Mouse (Mus musculus) heart, embryonic 11.5 days (tissue): ENCODE measurements at regions not wholly inside any gene's neighbourhood (a gene's known extent, or its start where the extent isn't known, plus 50 kb on each side); places are given as distances from the start of the nearest gene placed in this dataset.

Experiments used
- ATAC-seq: fragments of 200-750 bp; cut with Nextera tagmentation; replicated peaks from 2 replicates; pipeline ENCODE4 v1.8.0; 2017; ENCODE audit warnings: moderate library complexity; ENCODE audit not compliant: insufficient number of reproducible peaks, low FRiP score, low TSS enrichment
- H3K27ac ChIP-seq: fragments of 300-500 bp; sonication (generic); 2 replicates; pipeline ENCODE4 v1.5.1; 2014; ENCODE audit warnings: mild to moderate bottlenecking, low read depth, low read length
- H3K27me3 ChIP-seq: fragments of 300-500 bp; sonication (generic); 2 replicates; pipeline ENCODE4 v1.6.1; 2014; ENCODE audit warnings: mild to moderate bottlenecking, low read length, mixed read lengths; ENCODE audit not compliant: control insufficient read depth, insufficient read depth
- H3K36me3 ChIP-seq: fragments of 300-500 bp; sonication (generic); 2 replicates; pipeline ENCODE4 v1.6.1; 2014; ENCODE audit warnings: mild to moderate bottlenecking, low read length, moderate library complexity, mixed read lengths; ENCODE audit not compliant: control insufficient read depth, insufficient read depth
- H3K4me1 ChIP-seq: fragments of 300-500 bp; sonication (generic); 2 replicates; pipeline ENCODE4 v1.6.1; 2014; ENCODE audit warnings: low read length; ENCODE audit not compliant: control insufficient read depth, insufficient read depth
- H3K4me2 ChIP-seq: fragments of 300-500 bp; sonication (generic); 2 replicates; pipeline ENCODE4 v1.6.1; 2014; ENCODE audit warnings: mild to moderate bottlenecking, moderate library complexity
- H3K4me3 ChIP-seq: fragments of 300-500 bp; sonication (generic); 2 replicates; pipeline ENCODE4 v1.5.1; 2014; ENCODE audit warnings: low read depth, low read length
- H3K9ac ChIP-seq: fragments of 300-500 bp; sonication (generic); 2 replicates; pipeline ENCODE4 v1.6.1; 2014; ENCODE audit warnings: mild to moderate bottlenecking, low read depth, low read length, moderate library complexity
- H3K9me3 ChIP-seq: fragments of 300-500 bp; sonication (generic); replicated peaks from 2 replicates; pipeline ENCODE4 v1.6.1; 2016; ENCODE audit warnings: low read length; ENCODE audit not compliant: control insufficient read depth
- WGBS: fragments of 180-500 bp; shearing (Covaris S2); extraction: QIAGEN DNeasy Blood & Tissue Kit; methylation state at CpG from one replicate; pipeline ENCODE4 v1.1.7; 2014; ENCODE audit not compliant: insufficient replicate concordance; 5-methylcytosine and 5-hydroxymethylcytosine counted together

- H3K9me3 ChIP-seq: no peaks in the 10 kb centered on the region; the same call in 1 of the 2 replicates
- H3K4me3 ChIP-seq: no peak overlapping the region
- no peak overlapping the region for H3K27ac ChIP-seq
- 70% methylated on average over 13 of the region's 13 CpGs for WGBS
- no peak for ATAC-seq
- H3K27me3 ChIP-seq: no peaks in the 10 kb centered on the region
- H3K4me2 ChIP-seq: no peak overlapping the region
- no peak overlapping the region for H3K9ac ChIP-seq
- no peaks in the 10 kb centered on the region for H3K36me3 ChIP-seq
- H3K4me1 ChIP-seq: no peaks in the 10 kb centered on the region
Measured at GRCm38 (mm10) chr1:75612083-75612720, 66.1 kb downstream of the Slc4a3 start.

DNA sequence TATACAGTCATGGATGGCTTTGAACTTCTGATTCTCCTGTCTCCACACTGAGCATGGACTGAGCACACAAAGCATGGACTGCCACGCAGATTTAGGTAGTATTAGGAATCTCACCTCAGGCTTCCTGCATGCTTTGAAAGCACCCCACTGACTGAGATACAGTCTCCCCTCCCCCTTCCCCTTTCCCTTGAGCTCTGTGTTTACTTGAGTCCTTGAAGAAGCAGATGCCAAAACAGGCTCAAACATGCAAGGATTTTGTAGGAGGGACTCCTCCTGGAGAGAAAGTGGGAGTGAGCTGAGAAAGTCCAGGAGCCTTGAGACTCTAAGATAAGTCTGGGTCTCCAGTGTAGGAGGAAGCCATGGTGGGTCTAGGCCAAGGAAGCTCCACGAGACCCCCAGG, 67.1 kb downstream of the Slc4a3 start:
- Histone ChIP-seq H3K9ac (no peak overlapping the region), H3K36me3 (no peaks in the 10 kb centered on the region), H3K4me3 (no peak overlapping the region), H3K9me3 (no peaks in the 10 kb centered on the region; the same call in 1 of the 2 replicates), H3K27ac (no peak overlapping the region), H3K4me1 (no peaks in the 10 kb centered on the region), H3K4me2 (no peak overlapping the region), H3K27me3 (no peaks in the 10 kb centered on the region)
- no peak for ATAC-seq
- 33% methylated on average over 2 of the region's 2 CpGs for WGBS

GRCm38 (mm10) chr1:75616971-75617370, 70.9 kb downstream of the Slc4a3 start:
- Histone ChIP-seq H3K36me3 (no peaks in the 10 kb centered on the region), H3K4me1 (peaks cover 3% of the 10 kb centered on the region; the same call in 1 of the 2 replicates), H3K4me3 (no peak overlapping the region), H3K9ac (no peak overlapping the region), H3K9me3 (no peaks in the 10 kb centered on the region; the same call in 1 of the 2 replicates), H3K27ac (no peak overlapping the region), H3K4me2 (no peak overlapping the region), H3K27me3 (no peaks in the 10 kb centered on the region)
- 81% methylated on average over 2 of the region's 2 CpGs for WGBS
- no peak for ATAC-seq

- Histone ChIP-seq H3K36me3 (no peaks in the 10 kb centered on the region), H3K4me3 (no peak overlapping the region), H3K4me1 (peaks cover 3% of the 10 kb centered on the region; the same call in 1 of the 2 replicates), H3K27me3 (no peaks in the 10 kb centered on the region), H3K4me2 (no peak overlapping the region), H3K27ac (no peak overlapping the region), H3K9me3 (no peaks in the 10 kb centered on the region; the same call in 1 of the 2 replicates), H3K9ac (no peak overlapping the region)
- no peak for ATAC-seq
- 45% methylated on average over 7 of the region's 7 CpGs for WGBS
Measured at GRCm38 (mm10) chr1:75618367-75618790, 72.3 kb downstream of the Slc4a3 start.

GRCm38 (mm10) chr1:75630287-75630686, 84.2 kb downstream of the Slc4a3 start:
- 91% methylated on average over 2 of the region's 2 CpGs for WGBS
- Histone ChIP-seq H3K4me2 (no peak overlapping the region), H3K36me3 (no peaks in the 10 kb centered on the region)

GRCm38 (mm10) chr1:75631729-75632128, 85.7 kb downstream of the Slc4a3 start:
- Histone ChIP-seq H3K36me3 (no peaks in the 10 kb centered on the region), H3K4me3 (no peak overlapping the region), H3K4me1 (no peaks in the 10 kb centered on the region), H3K27ac (no peak overlapping the region), H3K9me3 (no peaks in the 10 kb centered on the region), H3K27me3 (no peaks in the 10 kb centered on the region), H3K4me2 (no peak overlapping the region), H3K9ac (no peak overlapping the region)
- WGBS: 36% methylated on average over 1 of the region's 1 CpGs
- no peak for ATAC-seq

More at GRCm38 (mm10) chr1:75630287-75630686, 84.2 kb downstream of the Slc4a3 start:
- Histone ChIP-seq H3K27ac (no peak overlapping the region), H3K4me1 (no peaks in the 10 kb centered on the region), H3K27me3 (no peaks in the 10 kb centered on the region), H3K4me3 (no peak overlapping the region), H3K9me3 (no peaks in the 10 kb centered on the region), H3K9ac (no peak overlapping the region)
- no peak; the same call in 1 of the 2 replicates for ATAC-seq

DNA sequence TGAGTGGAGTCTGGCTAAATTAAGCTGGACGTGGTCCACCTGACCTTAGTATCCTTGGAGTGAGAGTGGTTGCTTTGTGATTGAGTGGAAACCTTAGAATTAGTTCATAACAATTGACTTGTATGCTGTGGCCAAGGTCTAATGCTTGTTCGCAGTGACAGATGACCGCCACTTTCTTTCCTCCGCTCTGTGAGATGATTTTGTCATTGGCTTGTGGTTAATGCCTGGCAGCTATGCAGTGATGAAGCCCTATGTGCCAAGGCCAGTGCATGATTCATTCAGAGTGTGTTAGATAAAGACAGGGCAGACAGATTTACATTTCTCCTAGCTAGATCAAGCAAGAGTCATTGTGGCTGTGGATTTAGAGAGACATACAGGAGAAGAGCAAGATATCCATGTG, 89.5 kb downstream of the Slc4a3 start:
- 86% methylated on average over 4 of the region's 4 CpGs for WGBS
- no peak overlapping the region for H3K27ac ChIP-seq
- no peak for ATAC-seq
- no peak overlapping the region for H3K4me3 ChIP-seq
- H3K9me3 ChIP-seq: no peaks in the 10 kb centered on the region
- no peaks in the 10 kb centered on the region for H3K4me1 ChIP-seq
- H3K9ac ChIP-seq: no peak overlapping the region
- H3K4me2 ChIP-seq: no peak overlapping the region
- no peaks in the 10 kb centered on the region for H3K27me3 ChIP-seq
- H3K36me3 ChIP-seq: no peaks in the 10 kb centered on the region

GRCm38 (mm10) chr1:75639031-75640001, 93.2 kb downstream of the Slc4a3 start:
- H3K4me2 ChIP-seq: no peak overlapping the region
- H3K9ac ChIP-seq: no peak overlapping the region
- ATAC-seq: no peak
- H3K4me1 ChIP-seq: no peaks in the 10 kb centered on the region
- WGBS: 66% methylated on average over 8 of the region's 8 CpGs
- no peak overlapping the region for H3K27ac ChIP-seq
- no peaks in the 10 kb centered on the region for H3K27me3 ChIP-seq
- no peak overlapping the region for H3K4me3 ChIP-seq
- H3K36me3 ChIP-seq: no peaks in the 10 kb centered on the region
- no peaks in the 10 kb centered on the region for H3K9me3 ChIP-seq
